Mouse (Mus musculus) gastrocnemius, adult 2 months (tissue): ENCODE results near the gene Trpc3. TPM values are rescaled to one million over a fixed set of nuclear protein-coding genes. Genes with fewer than 3 reads are reported as not detected.
A peak's percentile ranks its signal among the peaks of the same experiment; 100 is the strongest.
"Not testable (repeated sequence)": the region's sequence is repeated elsewhere in the genome, so short reads cannot be mapped to it uniquely, and the experiment has no call there.

Source experiments
- DNase-seq: peaks from one replicate; pipeline ENCODE4 v3.0.0; 2022
- H3K27ac ChIP-seq: fragments of 200-600 bp; 2 replicates; pipeline ENCODE4 v1.8.1; 2022; ENCODE audit warnings: mild to moderate bottlenecking
- H3K4me3 ChIP-seq: fragments of 200-600 bp; 2 replicates; pipeline ENCODE4 v1.8.1; 2022; ENCODE audit warnings: mild to moderate bottlenecking, moderate library complexity
- CTCF ChIP-seq: fragments of 200-600 bp; IDR thresholded peaks from 2 replicates; pipeline ENCODE4 v1.8.1; 2022; ENCODE audit warnings: antibody characterized with exemption, mild to moderate bottlenecking, moderate library complexity
- intact Hi-C: fragments of 180-260 bp; cut with DNase I; formaldehyde crosslinking; loops from one replicate; pipeline ENCODE4 v1.15.1; 2025
- long read RNA-seq, 2 experiments: library from polyadenylated mRNA; stranded (forward); transcript quantifications; one replicate each; pipeline ENCODE4 v2.0.0; 2021
- total RNA-seq, 2 experiments: library from RNA; stranded (reverse); gene quantifications; 2 replicates each; pipeline ENCODE4 v1.2.3; 2021

Trpc3 gene
- total RNA-seq = 1 to 10 TPM; 3.4 to 4.0 TPM
- long read RNA-seq, experiment 1, partial matches to known transcripts = 0 of 4 reads
- long read RNA-seq, experiment 1, other reads (novel, unspliced or antisense) = 4 of 4 reads
- long read RNA-seq, experiment 2, partial matches to known transcripts = 1 of 3 reads
- long read RNA-seq, experiment 2, other reads (novel, unspliced or antisense) = 0 of 3 reads

GRCm38 (mm10) chr3:36689392-36690291 lies at the start of gene Trpc3:
TSS of gene Trpc3 (minus strand) at chr3:36690167.
- DNase-seq = peak; percentile 50

GRCm38 (mm10) chr3:36738071-36738470 lies 48.1 kb upstream of the Trpc3 start:
- no peak overlapping the region for H3K27ac ChIP-seq
- H3K4me3 ChIP-seq = no peak overlapping the region
- no peak for DNase-seq
- intact Hi-C loops = no loop called here
- TF ChIP-seq CTCF = no peak

More at GRCm38 (mm10) chr3:36689392-36690291, at the start of gene Trpc3:
- peak within 1 kb of the TSS; percentile 82 for H3K27ac ChIP-seq
- peak; percentile 21; the same call in 1 of the 2 replicates for TF ChIP-seq CTCF
- peak within 1 kb of the TSS; percentile 78 for H3K4me3 ChIP-seq
- intact Hi-C loops = loop anchor here (10.0 kb wide), 1 partner anchor 145 kb away; no protein-coding TSS in a partner anchor

DNA sequence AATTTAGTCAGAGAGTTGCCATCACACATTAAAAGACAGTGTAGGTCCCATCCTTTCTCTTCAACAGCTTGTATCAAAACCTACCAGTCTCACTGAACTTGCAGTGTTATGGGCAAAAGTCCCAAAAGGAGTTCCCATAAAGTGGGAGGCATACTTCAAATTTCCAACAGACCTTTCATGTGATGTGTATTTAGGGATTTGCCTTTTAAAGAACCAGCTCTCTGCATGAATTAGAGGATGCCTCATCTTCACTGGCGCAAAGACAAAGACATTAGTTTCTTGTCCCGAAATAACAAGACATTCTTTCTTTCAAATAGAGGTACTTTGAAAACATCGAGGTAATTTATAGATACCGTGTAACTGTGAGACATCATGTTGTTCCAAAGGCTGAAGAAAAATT lies 43.1 kb upstream of the Trpc3 start:
- H3K4me3 ChIP-seq = no peak overlapping the region
- no peak overlapping the region for H3K27ac ChIP-seq
- no peak for TF ChIP-seq CTCF
- DNase-seq = no peak
- intact Hi-C loops = no loop called here

DNA sequence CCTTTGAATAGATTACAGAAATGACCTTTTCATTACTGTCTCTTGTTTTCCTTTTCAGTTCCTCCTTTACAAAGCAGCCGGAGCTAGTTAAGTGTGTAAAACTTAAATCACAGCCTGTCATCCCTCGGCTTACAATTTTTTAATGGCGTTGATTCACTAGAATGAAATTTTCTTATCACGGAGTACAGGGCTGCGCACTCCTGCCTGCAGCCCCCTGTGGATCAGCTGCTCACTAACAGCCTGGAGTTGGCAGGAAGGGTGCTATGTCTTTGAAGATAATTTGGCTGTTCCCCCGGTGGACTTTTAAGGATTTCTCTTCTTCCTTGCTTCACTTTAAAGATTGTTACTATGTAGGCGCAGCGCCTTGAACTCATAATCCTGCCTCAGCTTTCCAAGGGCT lies 36.6 kb upstream of the Trpc3 start:
- H3K27ac ChIP-seq = no peak overlapping the region
- intact Hi-C loops = no loop called here
- no peak for TF ChIP-seq CTCF

DNA sequence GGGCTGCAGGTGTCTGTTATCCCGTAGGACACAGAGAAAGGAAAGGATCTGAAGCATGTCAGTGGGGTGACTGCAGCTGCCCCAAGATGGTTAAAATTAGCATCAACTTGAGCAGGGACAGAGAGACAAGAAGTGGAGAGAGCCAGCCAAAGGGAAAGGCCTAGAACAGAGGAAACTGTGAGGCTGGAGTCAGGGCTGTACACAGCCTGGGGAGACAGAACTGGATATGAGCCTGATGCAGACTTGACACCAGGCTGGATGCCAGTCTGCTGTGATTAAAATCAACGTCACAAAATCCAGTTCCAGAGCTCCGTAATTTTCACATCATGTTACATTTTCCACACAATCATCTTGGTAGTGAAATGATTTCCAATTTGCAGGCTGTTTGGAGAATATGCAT lies 31.9 kb upstream of the Trpc3 start:
- no peak overlapping the region for H3K27ac ChIP-seq
- no peak for DNase-seq
- intact Hi-C loops = no loop called here
- no peak for TF ChIP-seq CTCF
- H3K4me3 ChIP-seq = no peak overlapping the region

More for the DNA sequence above, 36.6 kb upstream of the Trpc3 start:
- DNase-seq = no peak
- H3K4me3 ChIP-seq = no peak overlapping the region

GRCm38 (mm10) chr3:36709521-36709920 lies 19.6 kb upstream of the Trpc3 start:
- DNase-seq = no peak
- Histone ChIP-seq H3K27ac (no peak overlapping the region), H3K4me3 (no peak overlapping the region)
- intact Hi-C loops = no loop called here
- no peak for TF ChIP-seq CTCF

DNA sequence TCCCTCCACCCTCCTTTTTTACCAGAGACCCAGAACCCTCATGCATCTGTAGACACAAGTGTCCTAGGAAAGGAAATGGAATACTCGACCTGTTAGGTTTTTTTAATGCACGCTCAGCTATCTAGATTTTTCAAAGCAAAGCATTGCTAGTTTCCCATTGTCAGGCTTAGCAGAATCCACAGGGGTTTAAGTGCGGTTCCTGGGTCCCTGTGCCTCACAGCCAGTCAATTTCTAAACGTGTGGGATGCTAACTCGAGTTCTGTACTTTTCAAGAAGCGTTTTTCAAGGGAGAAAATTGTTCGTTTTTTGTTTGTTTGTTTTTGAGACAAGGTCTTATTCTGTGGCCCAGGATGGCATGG lies 304 bp upstream of the Trpc3 start:
- intact Hi-C loops = no loop called here
- no peak for DNase-seq

GRCm38 (mm10) chr3:36688874-36689273 lies 1.1 kb downstream of the Trpc3 start:
- peak overlapping the region; percentile 82 for H3K27ac ChIP-seq
- peak; percentile 71 for DNase-seq
- intact Hi-C loops = loop anchor here (10.0 kb wide), 1 partner anchor 146 kb away; no protein-coding TSS in a partner anchor

More for the DNA sequence above, 304 bp upstream of the Trpc3 start:
- peak overlapping the region; percentile 78 for H3K4me3 ChIP-seq
- peak overlapping the region; percentile 82 for H3K27ac ChIP-seq
- TF ChIP-seq CTCF = no peak

DNA sequence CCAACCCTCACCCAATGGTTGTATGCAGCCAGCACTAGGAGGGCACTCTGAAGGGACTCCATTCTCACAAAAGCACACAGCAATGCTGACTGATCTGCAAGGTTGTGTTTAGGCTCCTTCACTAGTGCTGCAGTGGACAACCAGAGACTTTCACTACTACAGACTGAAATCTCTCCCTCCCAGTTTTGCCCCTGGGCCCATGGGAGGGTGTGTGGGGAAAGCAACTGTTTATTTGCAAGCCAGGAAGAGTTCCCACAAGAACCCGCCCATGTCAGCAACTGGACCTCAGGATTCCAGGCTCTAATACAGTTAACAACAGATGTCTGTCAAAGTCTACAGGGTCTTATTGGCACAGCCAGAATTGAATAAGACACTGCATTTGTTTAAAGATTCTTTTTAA lies 14.1 kb downstream of the Trpc3 start:
- peak overlapping the region; percentile 44 for H3K27ac ChIP-seq
- H3K4me3 ChIP-seq = no peak overlapping the region
- intact Hi-C loops = no loop called here
- no peak for TF ChIP-seq CTCF
- peak; percentile 24 for DNase-seq

More at GRCm38 (mm10) chr3:36688874-36689273, 1.1 kb downstream of the Trpc3 start:
- peak overlapping the region; percentile 78 for H3K4me3 ChIP-seq
- TF ChIP-seq CTCF = peak; percentile 74

DNA sequence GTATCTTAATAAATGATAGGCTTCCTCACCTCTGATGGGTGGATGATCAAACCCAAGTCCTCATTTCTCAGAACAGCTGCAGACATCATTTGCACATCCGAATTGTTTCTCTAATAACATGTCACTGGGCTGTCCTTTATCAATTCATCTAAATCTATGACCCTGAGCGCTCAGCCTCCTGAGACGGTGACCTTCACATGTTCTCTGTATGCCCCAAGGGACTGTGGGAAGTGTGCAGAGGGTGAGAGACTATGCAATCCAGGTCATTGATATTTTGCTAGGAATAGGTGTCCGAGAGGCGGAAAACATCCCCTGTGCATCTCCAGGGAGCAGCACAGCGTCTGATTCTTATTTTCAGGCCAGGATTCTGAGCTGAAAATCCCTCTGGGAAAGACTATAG lies 22.2 kb downstream of the Trpc3 start:
- no peak for DNase-seq
- intact Hi-C loops = no loop called here
- Histone ChIP-seq H3K4me3 (no peak overlapping the region), H3K27ac (no peak overlapping the region)
- TF ChIP-seq CTCF = no peak

DNA sequence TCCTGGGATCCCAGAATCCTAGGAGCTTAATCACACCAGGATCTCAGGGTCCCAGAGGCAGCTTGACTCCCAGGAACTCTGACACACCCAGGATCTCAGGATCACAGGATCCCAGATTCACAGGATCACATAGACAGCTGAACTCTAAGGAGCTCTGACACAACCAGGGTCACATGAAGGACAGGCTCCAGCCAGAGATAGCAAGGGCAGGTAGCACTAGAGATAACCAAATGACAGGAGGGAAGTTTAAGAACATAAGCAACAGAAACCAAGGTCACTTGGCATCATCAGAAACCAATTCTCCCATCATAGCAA lies 44.8 kb downstream of the Trpc3 start:
- intact Hi-C loops, DNase-seq, H3K4me3 ChIP-seq, H3K27ac ChIP-seq: not testable (repeated sequence)

GRCm38 (mm10) chr3:36644554-36645244 lies 45.3 kb downstream of the Trpc3 start:
- Histone ChIP-seq H3K27ac (no peak overlapping the region), H3K4me3 (no peak overlapping the region)
- DNase-seq = no peak
- intact Hi-C loops = no loop called here
- TF ChIP-seq CTCF = no peak

DNA sequence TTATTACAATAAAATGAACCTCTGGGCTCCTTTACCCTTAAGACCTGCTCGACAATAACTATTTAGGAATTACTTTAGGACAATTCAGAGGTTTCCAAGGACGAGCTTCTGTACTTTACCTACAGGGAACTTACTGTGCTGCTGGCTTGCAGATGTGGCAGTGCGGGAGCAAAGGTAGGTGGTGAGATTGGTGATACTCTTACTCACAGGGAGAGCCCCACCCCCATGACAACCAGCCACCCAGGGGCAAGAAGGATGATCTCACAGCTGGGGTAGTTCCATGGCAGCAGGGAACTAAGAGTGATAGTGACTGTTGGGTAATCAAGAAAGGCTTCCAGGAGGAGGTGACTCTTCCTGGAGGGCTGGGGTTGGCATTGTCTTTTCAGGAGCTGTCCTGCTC lies 46.6 kb downstream of the Trpc3 start:
- Histone ChIP-seq H3K27ac (no peak overlapping the region), H3K4me3 (no peak overlapping the region)
- DNase-seq = no peak
- intact Hi-C loops = no loop called here
- TF ChIP-seq CTCF = no peak
